Comparison of ENCODE assay signal across 21 mouse cellular contexts in the genomic region with DNA sequence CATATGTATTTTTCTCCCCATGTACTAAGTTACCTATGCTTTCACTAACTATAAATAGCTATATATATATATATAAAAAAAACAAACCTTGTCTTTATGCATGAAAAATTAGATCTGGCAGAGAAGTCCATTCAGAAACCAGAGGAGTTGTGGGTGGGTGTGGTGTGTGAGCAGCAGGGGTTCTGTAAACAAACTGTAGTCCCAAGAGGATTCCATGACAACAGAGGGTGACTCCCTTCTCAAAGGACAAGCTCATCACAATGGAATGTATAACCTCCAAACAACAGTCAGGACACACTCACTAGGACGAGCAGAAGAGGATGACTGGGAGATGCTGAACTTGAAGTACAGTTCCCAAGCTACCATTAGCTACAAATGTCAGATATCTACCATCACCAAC.
DNase-seq lines count a peak whose midpoint lies in the region; ATAC-seq and TF ChIP-seq lines count a peak whose summit lies in the region.
"Had no signal": no experiment of that assay in that cellular context is flagged by ENCODE, and none has a peak within 500 bp of the region (broad histone marks: within the 10 kb centered on the region; RNA-seq: fewer than 3 reads in every experiment).

No protein-coding gene starts in this region.

- no peak overlapping the region for H3K4me3 ChIP-seq in kidney, postnatal 0 days (replicated peaks; ENCODE audit: low read depth, low read length)
- peak overlapping the region; percentile 52 for H3K4me3 ChIP-seq in megakaryocyte, embryonic 14.5 days (replicated peaks)
- no peak overlapping the region for H3K4me3 ChIP-seq in midbrain, embryonic 10.5 days
- H3K4me3 ChIP-seq: embryonic facial prominence, embryonic 13.5 days; forebrain, embryonic 12.5 days; heart, embryonic 10.5 days; hindbrain, embryonic 13.5 days had no signal

- no peak overlapping the region for H3K4me2 ChIP-seq in kidney, postnatal 0 days (ENCODE audit: low read length)
- H3K4me2 ChIP-seq: embryonic facial prominence, embryonic 13.5 days; forebrain, embryonic 12.5 days; hindbrain, embryonic 13.5 days had no signal

- no peak for ATAC-seq in kidney, postnatal 0 days (replicated peaks; ENCODE audit: low FRiP score, low read depth)
- no peak for ATAC-seq in megakaryocyte, adult 5-6 weeks (ENCODE audit: poor library complexity, severe bottlenecking)
- ATAC-seq: forebrain, embryonic 16.5 days; hindbrain, postnatal 0 days had no signal

- no peaks in the 10 kb centered on the region for H3K27me3 ChIP-seq in kidney, postnatal 0 days (ENCODE audit: insufficient read depth, low read length)
- peaks cover 10% of the 10 kb centered on the region for H3K27me3 ChIP-seq in megakaryocyte, embryonic 14.5 days (replicated peaks)
- no peaks in the 10 kb centered on the region for H3K27me3 ChIP-seq in midbrain, embryonic 10.5 days (ENCODE audit: low read depth, poor library complexity, severe bottlenecking)
- H3K27me3 ChIP-seq: embryonic facial prominence, embryonic 13.5 days; forebrain, embryonic 12.5 days; hindbrain, embryonic 13.5 days had no signal

- no peaks in the 10 kb centered on the region for H3K4me1 ChIP-seq in kidney, postnatal 0 days (replicated peaks; ENCODE audit: insufficient read depth, low read length)
- H3K4me1 ChIP-seq in megakaryocyte, embryonic 14.5 days, result no peaks in the 10 kb centered on the region; the same call in 1 of the 2 replicates
- no peaks in the 10 kb centered on the region for H3K4me1 ChIP-seq in midbrain, embryonic 10.5 days
- H3K4me1 ChIP-seq: forebrain, embryonic 12.5 days; hindbrain, embryonic 13.5 days had no signal

- H3K36me3 ChIP-seq in kidney, postnatal 0 days (ENCODE audit: insufficient read depth, low read length), result no peaks in the 10 kb centered on the region
- no peaks in the 10 kb centered on the region for H3K36me3 ChIP-seq in megakaryocyte, embryonic 14.5 days (replicated peaks; ENCODE audit: low read length)
- no peaks in the 10 kb centered on the region for H3K36me3 ChIP-seq in midbrain, embryonic 10.5 days
- H3K36me3 ChIP-seq: embryonic facial prominence, embryonic 13.5 days; forebrain, embryonic 12.5 days; G1E; heart, embryonic 10.5 days; hindbrain, embryonic 13.5 days had no signal

- no peak for TF ChIP-seq CTCF in kidney, postnatal 0 days (IDR thresholded peaks at IDR 0.05; ENCODE audit: low read depth)

- WGBS in kidney, postnatal 0 days, result 11% methylated on average over 1 of the region's 1 CpGs
- 56% methylated on average over 1 of the region's 1 CpGs for WGBS in midbrain, embryonic 10.5 days

- peak; percentile 18 for DNase-seq in kidney, postnatal 0 days (ENCODE audit: low spot score)
- no peak for DNase-seq in kidney, postnatal 36 days
- peak; percentile 58 for DNase-seq in ZHBTc4 (ENCODE audit: low read depth, low spot score)
- no peak for DNase-seq in natural killer cell, adult 2 months (ENCODE audit: low spot score in 2 of 2)
- DNase-seq in midbrain, embryonic 10.5 days (ENCODE audit: low spot score), result no peak
- DNase-seq: adrenal gland, adult 2 months; adrenal gland, postnatal 25 days; cerebellum, adult 18-20 months; cerebellum, adult 9-11 months; cerebellum, postnatal 36 days; gastrocnemius, postnatal 10 days; heart, adult 18-20 months had no signal

- H3K9ac ChIP-seq in kidney, postnatal 0 days (ENCODE audit: low read depth, low read length), result no peak overlapping the region
- H3K9ac ChIP-seq: embryonic facial prominence, embryonic 13.5 days; forebrain, embryonic 12.5 days; hindbrain, embryonic 13.5 days had no signal

- no peak overlapping the region for H3K27ac ChIP-seq in kidney, postnatal 0 days
- no peak overlapping the region for H3K27ac ChIP-seq in midbrain, embryonic 10.5 days (replicated peaks)
- H3K27ac ChIP-seq: embryonic facial prominence, embryonic 13.5 days; forebrain, embryonic 12.5 days; heart, embryonic 10.5 days; hindbrain, embryonic 13.5 days; hindbrain, postnatal 0 days had no signal

- no peaks in the 10 kb centered on the region for H3K9me3 ChIP-seq in kidney, postnatal 0 days (replicated peaks; ENCODE audit: low read length)
- peaks cover 9% of the 10 kb centered on the region; the same call in 1 of the 2 replicates for H3K9me3 ChIP-seq in megakaryocyte, embryonic 14.5 days
- no peaks in the 10 kb centered on the region for H3K9me3 ChIP-seq in midbrain, embryonic 10.5 days (replicated peaks)
- H3K9me3 ChIP-seq: embryonic facial prominence, embryonic 13.5 days; forebrain, embryonic 12.5 days; heart, embryonic 10.5 days; hindbrain, embryonic 13.5 days had no signal

Comparison
In these comparisons a context has a peak if more than half of its experiments do, and no peak if none do; other contexts are left out.
1. DNase-seq: peak in kidney, postnatal 0 days (single experiment) and ZHBTc4 (single experiment); none in kidney, postnatal 36 days (0 of 2), natural killer cell, adult 2 months (0 of 2) and midbrain, embryonic 10.5 days (single experiment).